Mouse (Mus musculus) intestine, embryonic 14.5 days (tissue): ENCODE data around the gene Adarb2. TPM values are rescaled to one million over a fixed set of nuclear protein-coding genes. Genes with fewer than 3 reads are reported as not detected.

Experiments
- ATAC-seq: fragments of 200-750 bp; cut with Nextera tagmentation; replicated peaks from 2 replicates; pipeline ENCODE4 v1.8.0; 2017; ENCODE audit warnings: low read depth, moderate number of reproducible peaks, moderate TSS enrichment, moderate library complexity; ENCODE audit not compliant: low FRiP score, low TSS enrichment
- DNase-seq: peaks from one replicate; pipeline ENCODE4 v3.0.0-alpha.2; 2018; ENCODE audit warnings: low spot score
- H3K27ac ChIP-seq: fragments of 300-500 bp; sonication (generic); 2 replicates; pipeline ENCODE4 v1.5.1; 2014; ENCODE audit warnings: low read depth, mild to moderate bottlenecking, control low read depth
- H3K27me3 ChIP-seq: fragments of 300-500 bp; sonication (generic); replicated peaks from 2 replicates; pipeline ENCODE4 v1.6.1; 2014; ENCODE audit warnings: low read length, control low read depth; ENCODE audit not compliant: control insufficient read depth, insufficient read depth
- H3K36me3 ChIP-seq: fragments of 300-500 bp; sonication (generic); 2 replicates; pipeline ENCODE4 v1.6.1; 2014; ENCODE audit warnings: low read length, control low read depth; ENCODE audit not compliant: control insufficient read depth, insufficient read depth
- H3K4me1 ChIP-seq: fragments of 300-500 bp; sonication (generic); replicated peaks from 2 replicates; pipeline ENCODE4 v1.6.1; 2014; ENCODE audit warnings: low read length, control low read depth, mixed read lengths; ENCODE audit not compliant: control insufficient read depth, insufficient read depth
- H3K4me2 ChIP-seq: fragments of 300-500 bp; sonication (generic); 2 replicates; pipeline ENCODE4 v1.6.1; 2014; ENCODE audit warnings: low read length
- H3K4me3 ChIP-seq: fragments of 300-500 bp; sonication (generic); 2 replicates; pipeline ENCODE4 v1.5.1; 2014; ENCODE audit warnings: low read depth, low read length, control low read depth, mixed read lengths
- H3K9ac ChIP-seq: fragments of 300-500 bp; sonication (generic); 2 replicates; pipeline ENCODE4 v1.6.1; 2014; ENCODE audit warnings: mild to moderate bottlenecking, low read length
- H3K9me3 ChIP-seq: fragments of 300-500 bp; sonication (generic); 2 replicates; pipeline ENCODE4 v1.6.1; 2016; ENCODE audit warnings: low read length, control low read depth; ENCODE audit not compliant: control insufficient read depth
- WGBS: fragments of 180-500 bp; shearing (Covaris S2); extraction: QIAGEN DNeasy Blood & Tissue Kit; methylation state at CpG from one replicate; pipeline ENCODE4 v1.1.7; 2014; 5-methylcytosine and 5-hydroxymethylcytosine counted together
- polyA plus RNA-seq: library from polyadenylated mRNA; unstranded; fragments of >200 nt; fragmentation: Nextera tagmentation; extraction: Ambion mirVana; gene quantifications from 2 replicates; pipeline ENCODE4 v1.2.1, GENCODE M21; 2014

Adarb2 gene
- polyA plus RNA-seq, 1 experiment from 2014 or later: 1.7 TPM

- H3K27ac ChIP-seq: no peak overlapping the region
- H3K27me3 ChIP-seq: no peaks in the 10 kb centered on the region
- no peak overlapping the region for H3K4me3 ChIP-seq
- DNase-seq (no peak), ATAC-seq (no peak)
- H3K36me3 ChIP-seq: no peaks in the 10 kb centered on the region
- H3K4me2 ChIP-seq: no peak overlapping the region
- H3K9ac ChIP-seq: no peak overlapping the region
- no peaks in the 10 kb centered on the region for H3K4me1 ChIP-seq
- 87% methylated on average over 3 of the region's 3 CpGs for WGBS
- H3K9me3 ChIP-seq: no peaks in the 10 kb centered on the region
These were observed 255.2 kb downstream of the Adarb2 start for GRCm38 (mm10) chr13:8457831-8458230.

GRCm38 (mm10) chr13:8467591-8468366 lies 265.1 kb downstream of the Adarb2 start:
- Histone ChIP-seq H3K4me3 (no peak overlapping the region), H3K27ac (no peak overlapping the region), H3K9ac (no peak overlapping the region), H3K9me3 (no peaks in the 10 kb centered on the region), H3K36me3 (no peaks in the 10 kb centered on the region), H3K4me2 (no peak overlapping the region), H3K4me1 (no peaks in the 10 kb centered on the region), H3K27me3 (no peaks in the 10 kb centered on the region)
- DNase-seq: no peak
- 76% methylated on average over 12 of the region's 12 CpGs for WGBS
- no peak for ATAC-seq

GRCm38 (mm10) chr13:8476237-8476636 lies 273.6 kb downstream of the Adarb2 start:
- Histone ChIP-seq H3K4me2 (no peak overlapping the region), H3K4me3 (no peak overlapping the region), H3K36me3 (no peaks in the 10 kb centered on the region), H3K9ac (no peak overlapping the region), H3K9me3 (no peaks in the 10 kb centered on the region), H3K4me1 (no peaks in the 10 kb centered on the region), H3K27ac (no peak overlapping the region), H3K27me3 (no peaks in the 10 kb centered on the region)
- no peak for DNase-seq
- ATAC-seq: no peak
- 40% methylated on average over 3 of the region's 3 CpGs for WGBS

GRCm38 (mm10) chr13:8478731-8479130 lies 276.1 kb downstream of the Adarb2 start:
- ATAC-seq: no peak
- no peak overlapping the region for H3K4me2 ChIP-seq
- no peak for DNase-seq
- H3K27ac ChIP-seq: no peak overlapping the region
- H3K27me3 ChIP-seq: no peaks in the 10 kb centered on the region
- H3K36me3 ChIP-seq: no peaks in the 10 kb centered on the region
- no peaks in the 10 kb centered on the region for H3K9me3 ChIP-seq
- no peak overlapping the region for H3K4me3 ChIP-seq
- 79% methylated on average over 1 of the region's 1 CpGs for WGBS
- H3K9ac ChIP-seq: no peak overlapping the region
- no peaks in the 10 kb centered on the region for H3K4me1 ChIP-seq

DNA sequence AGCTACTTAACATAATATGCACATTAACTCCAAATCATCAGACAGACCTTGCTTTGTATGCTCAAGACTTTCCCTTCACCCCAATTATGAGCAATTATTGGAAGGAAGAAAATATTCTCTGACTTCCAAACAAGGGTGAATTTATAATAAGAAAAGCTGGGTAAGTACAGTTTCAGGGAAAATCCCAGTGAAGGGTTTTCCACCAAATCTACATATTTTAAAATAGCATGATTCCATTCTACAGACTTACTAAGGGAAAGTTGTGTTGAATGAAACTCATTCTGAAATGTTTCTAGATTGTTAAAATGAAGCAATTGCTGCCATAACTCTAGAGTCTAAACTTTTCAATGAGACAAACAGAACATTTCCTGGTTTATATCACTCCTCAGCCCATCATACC lies 277.3 kb downstream of the Adarb2 start:
- Histone ChIP-seq H3K9ac (no peak overlapping the region), H3K4me2 (no peak overlapping the region), H3K4me1 (no peaks in the 10 kb centered on the region), H3K36me3 (no peaks in the 10 kb centered on the region), H3K9me3 (no peaks in the 10 kb centered on the region), H3K4me3 (no peak overlapping the region), H3K27ac (no peak overlapping the region), H3K27me3 (no peaks in the 10 kb centered on the region)
- DNase-seq (no peak), ATAC-seq (no peak)

- DNase-seq (no peak), ATAC-seq (no peak)
- Histone ChIP-seq H3K4me1 (no peaks in the 10 kb centered on the region), H3K4me3 (no peak overlapping the region), H3K27me3 (no peaks in the 10 kb centered on the region), H3K4me2 (no peak overlapping the region), H3K9me3 (no peaks in the 10 kb centered on the region), H3K9ac (no peak overlapping the region), H3K36me3 (no peaks in the 10 kb centered on the region), H3K27ac (no peak overlapping the region)
- 57% methylated on average over 3 of the region's 3 CpGs for WGBS
These were observed 278.7 kb downstream of the Adarb2 start for GRCm38 (mm10) chr13:8481347-8481746.

DNA sequence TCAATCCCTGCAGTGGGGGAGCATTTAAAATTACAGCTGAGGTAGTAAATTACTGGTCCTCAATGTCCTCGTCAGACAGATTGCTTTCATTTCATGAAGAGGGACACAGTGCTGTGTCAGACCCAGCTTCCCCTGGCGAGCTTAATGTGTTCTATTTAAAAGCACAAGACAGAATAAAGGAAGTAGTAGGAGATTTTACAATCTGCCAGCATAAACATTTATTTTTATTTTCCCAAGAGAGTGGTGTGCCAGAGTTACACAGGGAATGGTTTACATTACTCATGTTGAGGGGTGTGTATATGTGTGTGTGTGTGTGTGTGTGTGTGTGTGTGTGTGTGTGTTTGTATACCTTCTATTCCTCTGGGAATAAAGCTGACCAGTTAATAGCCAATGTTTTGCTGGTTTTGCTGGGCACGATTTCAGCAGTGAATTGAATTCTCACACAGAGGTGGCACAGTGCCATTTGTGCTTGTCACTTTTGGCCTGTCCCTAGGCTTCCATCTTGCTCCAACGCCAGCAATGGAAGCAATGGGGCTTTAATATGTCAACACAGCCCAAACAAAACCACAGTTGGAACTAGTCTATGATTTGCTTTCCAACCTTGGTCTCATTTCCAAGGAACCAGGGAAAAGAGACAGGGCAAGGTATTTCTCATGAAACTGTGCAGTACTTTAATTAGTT lies 282.1 kb downstream of the Adarb2 start:
- ATAC-seq (no peak), DNase-seq (no peak)
- WGBS: 58% methylated on average over 4 of the region's 4 CpGs
- no peaks in the 10 kb centered on the region for H3K4me1 ChIP-seq
- no peak overlapping the region for H3K27ac ChIP-seq
- no peaks in the 10 kb centered on the region for H3K27me3 ChIP-seq
- no peaks in the 10 kb centered on the region for H3K9me3 ChIP-seq
- no peak overlapping the region for H3K4me2 ChIP-seq
- H3K36me3 ChIP-seq: no peaks in the 10 kb centered on the region
- H3K9ac ChIP-seq: no peak overlapping the region
- H3K4me3 ChIP-seq: no peak overlapping the region

GRCm38 (mm10) chr13:8487756-8488434 lies 285.2 kb downstream of the Adarb2 start:
- Histone ChIP-seq H3K9ac (no peak overlapping the region), H3K27ac (no peak overlapping the region), H3K9me3 (no peaks in the 10 kb centered on the region), H3K4me1 (no peaks in the 10 kb centered on the region), H3K36me3 (no peaks in the 10 kb centered on the region), H3K4me2 (no peak overlapping the region), H3K27me3 (no peaks in the 10 kb centered on the region), H3K4me3 (no peak overlapping the region)
- DNase-seq (no peak), ATAC-seq (no peak)
- WGBS: 47% methylated on average over 5 of the region's 5 CpGs
